Mouse (Mus musculus): ENCODE measurements at regions not wholly inside any gene's neighbourhood (a gene's known extent, or its start where the extent isn't known, plus 50 kb on each side); places are given as distances from the start of the nearest gene placed in this dataset.

- no peak for DNase-seq (ENCODE audit: low spot score)
Observed at GRCm38 (mm10) chr4:150800774-150801173, 52.9 kb upstream of the Errfi1 start.

GRCm38 (mm10) chr4:150799550-150800398 lies 53.9 kb upstream of the Errfi1 start:
- DNase-seq (ENCODE audit: low spot score) = peak; percentile 65

- DNase-seq (ENCODE audit: low spot score) = no peak
Observed at GRCm38 (mm10) chr4:150798783-150799530, 54.8 kb upstream of the Errfi1 start.

GRCm38 (mm10) chr4:150798281-150798680 lies 55.4 kb upstream of the Errfi1 start:
- no peak for DNase-seq (ENCODE audit: low spot score)

GRCm38 (mm10) chr4:150797057-150797456 lies 56.7 kb upstream of the Errfi1 start:
- no peak for DNase-seq (ENCODE audit: low spot score)

- no peak for DNase-seq (ENCODE audit: low spot score)
Observed at GRCm38 (mm10) chr4:150794878-150795277, 58.8 kb upstream of the Errfi1 start.

GRCm38 (mm10) chr4:150794257-150794794 lies 59.4 kb upstream of the Errfi1 start:
- no peak for DNase-seq (ENCODE audit: low spot score)

- no peak for DNase-seq (ENCODE audit: low spot score)
Observed at GRCm38 (mm10) chr4:150793146-150793545, 60.6 kb upstream of the Errfi1 start.

- no peak for DNase-seq (ENCODE audit: low spot score)
Observed at GRCm38 (mm10) chr4:150789166-150789565, 64.6 kb upstream of the Errfi1 start.

GRCm38 (mm10) chr4:150787113-150787512 lies 66.6 kb upstream of the Errfi1 start:
- no peak for DNase-seq (ENCODE audit: low spot score)

GRCm38 (mm10) chr4:150786651-150787050 lies 67.1 kb upstream of the Errfi1 start:
- DNase-seq (ENCODE audit: low spot score) = no peak

GRCm38 (mm10) chr4:150784491-150785451 lies 68.9 kb upstream of the Errfi1 start:
- peak; percentile 72 for DNase-seq (ENCODE audit: low spot score)

- DNase-seq (ENCODE audit: low spot score) = no peak
Observed at GRCm38 (mm10) chr4:150781304-150781703, 72.4 kb upstream of the Errfi1 start.

- no peak for DNase-seq (ENCODE audit: low spot score)
Observed at GRCm38 (mm10) chr4:150779340-150779739, 74.4 kb upstream of the Errfi1 start.

GRCm38 (mm10) chr4:150778683-150779082 lies 75.0 kb upstream of the Errfi1 start:
- DNase-seq (ENCODE audit: low spot score) = peak; percentile 42

GRCm38 (mm10) chr4:150775695-150776521 lies 77.8 kb upstream of the Errfi1 start:
- DNase-seq (ENCODE audit: low spot score) = peak; percentile 53

GRCm38 (mm10) chr4:150775281-150775680 lies 78.4 kb upstream of the Errfi1 start:
- DNase-seq (ENCODE audit: low spot score) = no peak

GRCm38 (mm10) chr4:150774289-150774914 lies 79.3 kb upstream of the Errfi1 start:
- no peak for DNase-seq (ENCODE audit: low spot score)

GRCm38 (mm10) chr4:150771922-150772651 lies 81.6 kb upstream of the Errfi1 start:
- DNase-seq (ENCODE audit: low spot score) = no peak

- no peak for DNase-seq (ENCODE audit: low spot score)
Observed at GRCm38 (mm10) chr4:150771469-150771868, 82.2 kb upstream of the Errfi1 start.

All from testis, postnatal 14 days (tissue).